Mouse (Mus musculus): ENCODE measurements around the gene Uba3.

Gene Uba3

DNA sequence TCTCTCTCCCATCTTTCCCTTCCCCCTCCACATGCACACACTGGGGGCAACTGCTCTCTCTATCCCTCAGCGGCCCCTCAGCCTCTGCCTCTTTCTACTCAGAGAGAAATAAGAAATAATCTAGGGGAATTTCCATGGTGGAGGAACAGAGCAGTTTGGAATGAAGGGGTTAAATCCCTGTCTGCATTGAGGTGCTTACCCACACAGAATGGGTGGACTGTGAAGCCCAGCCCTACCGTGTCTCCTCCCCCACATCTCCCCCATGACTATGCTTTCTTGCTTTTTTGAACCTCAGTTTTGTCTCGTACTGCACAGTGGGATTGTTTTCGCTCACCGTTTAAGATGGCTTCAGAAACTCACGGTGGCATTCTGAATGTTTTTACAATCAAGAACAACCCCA, 16.9 kb upstream of the Uba3 start:
- peak; percentile 32 for DNase-seq (ENCODE audit: low read depth, low spot score)
- Histone ChIP-seq H3K27me3 (ENCODE audit: control insufficient read depth, insufficient read depth, low read length, poor library complexity, severe bottlenecking) (no peaks in the 10 kb centered on the region), H3K36me3 (ENCODE audit: control insufficient read depth, insufficient read depth, low read length, poor library complexity, severe bottlenecking) (no peaks in the 10 kb centered on the region; the same call in 1 of the 2 replicates)

DNA sequence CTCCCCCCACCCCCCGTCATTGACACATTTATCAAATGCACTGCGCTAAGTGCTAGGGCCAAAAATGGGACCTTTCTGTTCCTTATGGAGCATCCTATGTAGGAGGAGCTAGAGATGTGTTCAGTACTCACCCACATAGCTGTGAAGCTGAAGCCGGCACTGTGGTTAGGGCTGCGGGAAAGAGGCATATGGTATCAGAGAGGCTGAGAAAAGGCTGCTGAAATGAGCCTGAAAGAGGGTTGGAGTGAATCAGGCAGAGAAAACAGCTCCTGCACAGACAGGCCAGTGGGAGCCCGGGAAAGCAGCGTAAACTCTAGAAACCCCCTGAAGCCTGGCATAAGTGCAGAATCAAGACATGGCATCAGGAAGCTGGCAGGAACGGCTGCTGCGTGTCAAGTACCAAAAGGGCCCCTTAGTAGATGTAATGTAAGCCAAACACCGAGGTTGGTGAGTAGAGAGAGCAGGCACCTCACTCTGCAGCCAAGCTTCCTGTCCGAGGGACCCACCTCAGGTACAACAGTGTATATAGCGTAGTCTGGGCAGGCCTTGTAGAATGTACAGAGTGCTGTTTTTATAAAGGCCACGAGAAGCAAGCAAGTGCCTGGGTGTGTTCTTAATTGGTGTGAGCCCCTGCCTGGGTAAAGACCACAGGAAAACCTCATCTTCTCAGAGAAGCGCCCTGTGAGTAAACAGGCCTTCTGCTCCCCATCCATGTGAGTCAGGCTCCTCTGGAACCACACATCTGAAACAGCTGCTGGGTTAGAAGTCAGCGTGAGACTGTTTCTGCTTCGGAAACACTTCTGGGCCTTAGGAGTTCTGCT, 16.0 kb upstream of the Uba3 start:
- no peak for DNase-seq (ENCODE audit: low read depth, low spot score)
- Histone ChIP-seq H3K36me3 (ENCODE audit: control insufficient read depth, insufficient read depth, low read length, poor library complexity, severe bottlenecking) (no peaks in the 10 kb centered on the region; the same call in 1 of the 2 replicates), H3K27me3 (ENCODE audit: control insufficient read depth, insufficient read depth, low read length, poor library complexity, severe bottlenecking) (no peaks in the 10 kb centered on the region)

DNA sequence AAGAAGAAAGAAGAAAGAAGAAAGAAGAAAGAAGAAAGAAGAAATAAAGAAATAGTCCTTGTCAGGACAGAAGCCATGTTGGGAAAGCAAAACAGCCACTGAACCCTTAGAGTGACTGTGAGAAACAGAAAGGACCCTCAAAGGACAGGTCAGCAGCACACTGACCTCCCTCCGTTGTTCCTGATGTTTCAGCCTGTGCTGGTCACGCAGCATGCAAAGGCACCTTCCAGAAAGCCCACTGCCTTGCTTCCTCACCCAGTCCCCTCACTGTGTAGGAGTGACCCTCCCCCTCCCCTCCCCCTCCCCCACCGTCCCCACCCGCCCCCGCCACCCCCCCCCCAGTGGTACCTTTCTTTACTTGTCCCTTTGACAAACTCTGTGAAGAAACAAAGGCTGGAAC, 15.2 kb upstream of the Uba3 start:
- no peak for DNase-seq (ENCODE audit: low read depth, low spot score)
- H3K36me3 ChIP-seq (ENCODE audit: control insufficient read depth, insufficient read depth, low read length, poor library complexity, severe bottlenecking) = no peaks in the 10 kb centered on the region; the same call in 1 of the 2 replicates
- H3K27me3 ChIP-seq (ENCODE audit: control insufficient read depth, insufficient read depth, low read length, poor library complexity, severe bottlenecking) = no peaks in the 10 kb centered on the region

DNA sequence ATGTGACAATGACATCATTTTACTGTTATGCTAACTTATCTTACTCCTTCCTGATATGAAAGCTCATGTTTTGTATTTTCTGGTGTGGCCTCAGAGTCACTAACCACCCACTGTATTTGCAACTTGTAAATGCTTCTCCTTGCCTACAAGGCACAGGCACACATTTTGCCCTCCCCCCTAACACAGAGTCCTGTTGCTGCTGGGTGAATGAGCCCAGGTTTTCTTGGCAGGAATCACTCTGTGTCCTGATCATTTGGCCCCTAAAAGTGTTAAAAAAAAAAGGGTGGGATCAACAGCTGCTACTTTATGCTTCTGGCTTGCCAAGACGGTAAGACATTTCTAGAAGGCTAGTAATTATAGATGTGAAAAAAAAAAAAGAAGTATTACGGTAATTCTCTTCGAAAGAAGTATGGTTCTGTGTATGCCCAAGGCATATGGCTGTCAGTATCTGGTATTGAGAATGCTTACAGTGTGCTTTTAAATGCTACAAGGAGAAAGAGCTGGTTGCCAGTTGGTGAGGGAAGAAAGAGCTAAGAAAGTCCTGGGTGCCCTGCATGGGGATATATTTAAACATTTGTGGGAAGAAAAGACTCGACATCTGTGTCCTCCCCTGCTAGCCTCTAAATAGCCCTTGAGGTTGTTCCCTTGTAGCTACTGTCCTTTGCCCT, 10.8 kb upstream of the Uba3 start:
- Histone ChIP-seq H3K27me3 (ENCODE audit: control insufficient read depth, insufficient read depth, low read length, poor library complexity, severe bottlenecking) (no peaks in the 10 kb centered on the region), H3K36me3 (ENCODE audit: control insufficient read depth, insufficient read depth, low read length, poor library complexity, severe bottlenecking) (0 out of 2 replicates have a peak, but pooled peaks cover 2% of the 10 kb centered on the region)
- no peak for DNase-seq (ENCODE audit: low read depth, low spot score)

DNA sequence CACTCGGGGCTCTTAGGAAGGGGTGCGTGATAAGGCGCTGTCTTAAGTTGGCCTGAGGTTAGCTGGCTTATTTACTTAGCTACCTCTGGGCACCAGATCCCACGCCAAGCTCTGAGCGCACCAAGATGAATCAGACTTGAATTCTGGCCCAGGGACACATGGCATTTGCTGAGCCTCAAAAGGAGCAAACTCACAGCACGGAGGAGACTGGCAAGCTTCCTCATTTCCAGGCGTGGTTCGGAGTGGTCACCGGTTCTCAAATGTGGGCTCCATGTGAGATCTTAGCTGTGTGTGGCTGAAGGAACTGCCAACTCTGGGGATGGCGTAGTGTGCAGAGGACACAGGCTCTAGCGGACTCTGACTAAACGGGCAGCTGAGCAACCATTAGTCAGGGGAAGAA, 6.5 kb upstream of the Uba3 start:
- Histone ChIP-seq H3K27me3 (ENCODE audit: control insufficient read depth, insufficient read depth, low read length, poor library complexity, severe bottlenecking) (no peaks in the 10 kb centered on the region), H3K36me3 (ENCODE audit: control insufficient read depth, insufficient read depth, low read length, poor library complexity, severe bottlenecking) (0 out of 2 replicates have a peak, but pooled peaks cover 2% of the 10 kb centered on the region)
- DNase-seq (ENCODE audit: low read depth, low spot score) = peak; percentile 47

DNA sequence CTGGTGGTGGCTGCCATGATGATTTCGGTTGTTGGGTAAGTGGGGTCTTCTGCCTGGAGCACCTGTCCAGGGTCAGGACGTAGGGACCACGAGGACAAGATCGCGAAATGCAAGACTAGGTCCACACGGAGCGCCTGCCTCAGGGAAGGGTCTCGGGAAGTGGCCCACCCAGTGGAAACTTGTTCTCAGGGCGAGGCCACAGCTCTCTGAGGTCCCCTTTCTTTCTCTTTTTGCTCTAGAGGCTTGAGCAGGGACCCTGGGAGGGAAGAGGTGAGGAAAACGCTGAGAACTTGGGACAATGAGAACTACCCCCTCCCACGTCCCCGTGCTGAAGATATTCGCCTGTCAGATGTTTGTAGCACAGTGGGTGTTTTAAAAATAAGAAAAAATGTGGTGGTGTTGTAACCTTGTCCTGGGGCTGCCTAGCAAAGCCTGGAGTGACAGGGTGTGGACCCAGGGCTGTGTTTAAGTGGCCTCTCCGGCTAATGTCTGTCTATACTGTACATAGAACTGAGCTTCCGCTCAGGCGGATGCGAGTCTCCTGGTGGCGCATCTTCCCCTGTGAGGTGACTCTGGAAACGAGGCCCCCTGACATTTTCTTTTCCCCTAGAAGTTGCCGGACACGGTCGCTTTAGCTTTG, 5.6 kb upstream of the Uba3 start:
- peak; percentile 53 for DNase-seq (ENCODE audit: low read depth, low spot score)
- 0 out of 2 replicates have a peak, but pooled peaks cover 2% of the 10 kb centered on the region for H3K36me3 ChIP-seq (ENCODE audit: control insufficient read depth, insufficient read depth, low read length, poor library complexity, severe bottlenecking)
- H3K27me3 ChIP-seq (ENCODE audit: control insufficient read depth, insufficient read depth, low read length, poor library complexity, severe bottlenecking) = no peaks in the 10 kb centered on the region

DNA sequence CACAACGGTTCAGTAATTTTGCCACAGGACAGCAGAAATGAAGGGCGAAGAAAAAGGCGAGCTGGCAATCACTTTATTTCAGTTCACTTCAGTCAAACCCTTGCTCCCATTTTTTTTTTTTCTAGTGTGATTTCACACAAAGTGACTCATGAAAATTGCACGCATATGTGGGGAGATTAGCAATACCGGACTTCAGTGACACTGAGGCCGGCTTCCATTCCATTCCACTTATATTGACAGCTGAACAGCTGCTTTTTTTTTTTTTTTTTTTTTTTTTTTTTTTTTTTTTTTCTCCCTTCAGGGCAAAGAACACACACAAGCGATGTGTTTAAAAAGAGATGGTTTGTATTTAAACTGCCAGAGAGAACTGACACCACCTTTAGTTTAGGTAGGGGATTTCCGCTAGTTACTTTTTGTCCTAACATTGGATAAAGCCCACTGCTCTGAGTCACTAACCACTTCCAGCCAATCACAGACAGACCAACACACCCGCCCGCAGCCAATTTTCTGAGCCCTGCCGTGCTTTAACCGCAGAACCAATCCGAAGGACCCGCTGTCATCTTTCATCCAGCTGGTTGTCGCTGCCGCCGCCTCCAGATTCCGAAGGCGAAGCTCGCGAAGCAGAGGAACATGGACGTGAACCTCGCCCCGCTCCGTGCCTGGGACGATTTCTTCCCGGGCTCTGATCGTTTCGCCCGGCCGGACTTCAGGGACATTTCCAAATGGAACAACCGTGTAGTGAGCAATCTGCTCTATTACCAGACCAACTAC, 4.9 kb upstream of the Uba3 start, which contains the start of gene Arl6ip5:
Arl6ip5 (plus strand) TSS at position 499 of the 771 bp plus-strand sequence.
- Histone ChIP-seq H3K27me3 (ENCODE audit: control insufficient read depth, insufficient read depth, low read length, poor library complexity, severe bottlenecking) (no peaks in the 10 kb centered on the region), H3K36me3 (ENCODE audit: control insufficient read depth, insufficient read depth, low read length, poor library complexity, severe bottlenecking) (0 out of 2 replicates have a peak, but pooled peaks cover under 1% of the 10 kb centered on the region)
- DNase-seq (ENCODE audit: low read depth, low spot score) = peak; percentile 92

DNA sequence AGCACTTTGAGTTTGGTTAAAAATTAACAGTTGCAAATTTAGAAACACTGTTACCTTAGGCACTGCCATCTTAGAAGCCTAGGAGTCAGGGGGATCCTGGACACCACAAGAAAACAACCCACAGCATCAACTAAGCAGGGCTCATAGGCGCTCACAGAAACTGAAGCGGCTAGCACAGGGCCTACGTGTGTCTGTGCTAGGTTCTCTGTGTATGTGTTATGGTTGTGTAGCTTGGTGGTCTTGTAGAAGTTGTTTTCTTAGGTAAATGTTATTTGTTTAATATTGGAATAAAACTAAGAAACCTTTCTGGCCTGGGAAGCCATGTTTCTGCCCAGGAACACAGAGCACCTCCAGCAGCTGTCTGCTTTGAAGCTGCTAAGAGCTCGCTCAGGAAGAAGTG, 4.3 kb upstream of the Uba3 start:
- no peaks in the 10 kb centered on the region for H3K36me3 ChIP-seq (ENCODE audit: control insufficient read depth, insufficient read depth, low read length, poor library complexity, severe bottlenecking)
- H3K27me3 ChIP-seq (ENCODE audit: control insufficient read depth, insufficient read depth, low read length, poor library complexity, severe bottlenecking) = no peaks in the 10 kb centered on the region
- no peak for DNase-seq (ENCODE audit: low read depth, low spot score)

DNA sequence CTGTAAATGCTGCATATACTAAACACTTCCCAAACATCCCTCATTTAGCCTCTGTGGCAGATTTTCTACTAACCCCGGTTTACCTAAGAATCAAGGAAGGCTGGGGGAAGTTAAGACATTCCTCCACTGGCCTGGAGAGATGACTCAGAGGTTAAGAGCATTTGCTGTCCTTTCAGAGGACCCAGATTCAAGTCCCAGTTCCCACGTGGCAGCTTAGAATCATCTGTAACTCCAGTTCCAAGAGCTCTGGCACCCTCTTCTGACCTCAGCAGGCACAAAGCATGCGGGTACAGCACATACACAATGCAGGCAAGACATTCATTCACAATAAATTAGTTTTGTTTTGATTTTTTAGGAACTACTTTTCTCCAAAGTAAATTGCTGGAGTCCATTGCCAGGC, 3.8 kb upstream of the Uba3 start:
- H3K36me3 ChIP-seq (ENCODE audit: control insufficient read depth, insufficient read depth, low read length, poor library complexity, severe bottlenecking) = no peaks in the 10 kb centered on the region
- peak; percentile 32 for DNase-seq (ENCODE audit: low read depth, low spot score)
- no peaks in the 10 kb centered on the region for H3K27me3 ChIP-seq (ENCODE audit: control insufficient read depth, insufficient read depth, low read length, poor library complexity, severe bottlenecking)

DNA sequence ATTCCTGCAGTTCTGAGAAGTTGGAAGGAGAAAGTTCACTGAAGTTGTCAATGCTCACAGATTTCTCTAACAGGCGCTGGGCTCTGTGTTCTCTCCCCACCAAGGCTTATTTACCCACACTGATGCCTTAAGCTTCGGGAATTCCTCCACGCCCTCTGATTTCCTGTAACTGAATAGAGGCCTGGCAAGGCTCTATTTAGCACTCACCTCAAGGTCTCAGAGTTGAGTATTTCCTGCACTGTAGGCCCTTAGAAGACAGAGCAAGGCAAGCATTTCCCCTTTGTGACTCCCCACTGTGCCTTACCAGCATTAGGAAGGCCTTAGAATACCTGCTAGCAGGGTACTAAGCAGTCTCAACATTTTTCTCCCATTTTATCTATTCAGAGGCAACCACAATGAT, 3.0 kb upstream of the Uba3 start:
- DNase-seq (ENCODE audit: low read depth, low spot score) = no peak
- H3K27me3 ChIP-seq (ENCODE audit: control insufficient read depth, insufficient read depth, low read length, poor library complexity, severe bottlenecking) = no peaks in the 10 kb centered on the region
- H3K36me3 ChIP-seq (ENCODE audit: control insufficient read depth, insufficient read depth, low read length, poor library complexity, severe bottlenecking) = no peaks in the 10 kb centered on the region

DNA sequence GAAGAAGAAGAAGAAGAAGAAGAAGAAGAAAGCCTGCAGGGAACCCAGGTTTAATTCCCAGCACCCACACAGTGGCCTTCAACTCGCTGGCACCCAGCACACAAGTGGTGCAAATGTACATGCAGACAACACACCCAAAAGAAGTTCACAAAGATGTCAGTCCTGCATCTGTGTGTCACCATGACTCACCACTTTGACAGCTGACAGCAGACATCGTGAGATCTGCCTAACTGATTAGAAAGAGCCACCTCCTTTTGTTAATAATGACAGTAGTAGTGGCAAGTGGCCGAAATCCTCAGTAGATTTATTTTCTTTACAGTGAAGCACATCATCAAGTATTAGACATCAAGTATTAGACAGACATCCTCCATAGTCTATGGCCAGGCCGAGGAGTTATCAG, 1.6 kb upstream of the Uba3 start:
- H3K27me3 ChIP-seq (ENCODE audit: control insufficient read depth, insufficient read depth, low read length, poor library complexity, severe bottlenecking) = no peaks in the 10 kb centered on the region
- no peaks in the 10 kb centered on the region for H3K36me3 ChIP-seq (ENCODE audit: control insufficient read depth, insufficient read depth, low read length, poor library complexity, severe bottlenecking)
- DNase-seq (ENCODE audit: low read depth, low spot score) = no peak

DNA sequence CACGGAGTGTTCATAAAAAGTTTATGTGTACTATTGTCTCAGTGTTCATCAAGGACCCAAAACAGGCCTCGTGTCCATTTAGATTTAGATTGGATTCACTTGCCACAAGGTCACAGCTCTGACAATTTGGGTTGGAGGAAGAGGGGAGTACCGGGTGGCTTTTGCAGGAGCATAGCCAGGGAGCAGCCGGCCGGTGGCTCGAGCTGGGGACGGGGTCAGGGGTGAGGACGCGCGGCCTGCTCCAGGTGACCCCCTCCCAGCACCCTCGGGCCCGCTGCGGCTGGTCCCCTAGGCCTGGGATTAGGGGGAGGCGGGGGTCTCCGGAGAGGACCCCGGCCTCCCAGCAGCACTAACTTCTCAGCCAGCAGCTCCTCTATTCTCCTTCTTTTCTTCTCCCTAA, 495 bp downstream of the Uba3 start:
- Histone ChIP-seq H3K36me3 (ENCODE audit: control insufficient read depth, insufficient read depth, low read length, poor library complexity, severe bottlenecking) (no peaks in the 10 kb centered on the region), H3K27me3 (ENCODE audit: control insufficient read depth, insufficient read depth, low read length, poor library complexity, severe bottlenecking) (no peaks in the 10 kb centered on the region)
- DNase-seq (ENCODE audit: low read depth, low spot score) = no peak

DNA sequence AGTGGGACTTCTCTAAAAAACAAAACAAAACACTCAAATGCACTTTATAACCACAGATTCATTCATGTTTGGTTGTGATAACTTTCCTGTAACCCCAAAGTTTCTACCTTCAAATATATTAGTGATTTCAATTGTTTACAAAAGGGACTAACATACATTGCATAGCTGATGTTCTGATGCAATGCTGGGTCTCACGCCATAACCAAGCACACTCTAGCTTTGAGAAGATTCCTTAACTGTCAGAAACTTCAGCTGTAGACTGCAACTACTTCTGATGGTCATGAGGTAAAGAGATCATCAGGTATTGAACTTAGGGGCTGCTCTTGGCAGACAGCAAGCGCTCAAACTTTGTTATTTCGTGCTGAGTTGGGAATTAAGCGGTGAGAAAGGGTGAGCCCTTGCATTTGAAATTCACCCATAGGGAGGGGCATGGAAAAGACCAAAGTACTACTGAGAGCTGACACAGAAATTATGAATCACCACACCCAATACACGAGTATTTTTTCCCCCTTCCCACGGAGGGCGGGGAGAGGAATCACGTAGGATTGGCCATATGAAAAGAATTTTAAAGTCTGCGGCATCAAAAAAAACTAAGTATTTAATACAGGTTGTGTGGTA, 1.1 kb downstream of the Uba3 start:
- H3K36me3 ChIP-seq (ENCODE audit: control insufficient read depth, insufficient read depth, low read length, poor library complexity, severe bottlenecking) = no peaks in the 10 kb centered on the region
- DNase-seq (ENCODE audit: low read depth, low spot score) = no peak
- no peaks in the 10 kb centered on the region for H3K27me3 ChIP-seq (ENCODE audit: control insufficient read depth, insufficient read depth, low read length, poor library complexity, severe bottlenecking)

DNA sequence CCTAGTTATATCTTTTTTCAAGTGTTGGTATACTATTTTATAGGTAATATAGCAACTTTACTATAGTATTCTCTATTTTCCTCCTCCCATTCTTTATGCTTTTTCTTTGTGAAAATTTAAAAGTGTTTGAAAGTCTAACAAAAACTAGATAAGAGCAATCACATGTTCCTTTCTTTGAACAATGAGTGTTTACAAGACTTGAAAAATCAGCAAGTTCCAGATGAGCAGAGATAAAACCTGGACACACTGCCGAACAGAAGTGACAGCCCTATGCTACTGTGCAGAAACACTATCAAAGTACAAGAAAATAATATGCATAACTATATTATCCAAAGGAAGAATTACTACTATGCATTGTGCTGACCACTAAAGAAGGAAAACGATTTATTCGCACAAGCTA, 3.0 kb downstream of the Uba3 start:
- H3K36me3 ChIP-seq (ENCODE audit: control insufficient read depth, insufficient read depth, low read length, poor library complexity, severe bottlenecking) = peaks cover 3% of the 10 kb centered on the region; the same call in 1 of the 2 replicates
- no peak for DNase-seq (ENCODE audit: low read depth, low spot score)

More for the DNA sequence above, 3.0 kb downstream of the Uba3 start:
- no peaks in the 10 kb centered on the region for H3K27me3 ChIP-seq (ENCODE audit: control insufficient read depth, insufficient read depth, low read length, poor library complexity, severe bottlenecking)

All from splenic B cell, adult 2 months (primary cell).